Mouse (Mus musculus) myocyte (in vitro differentiated cells): ENCODE measurements around the gene Gnat1. TPM values are rescaled to one million over a fixed set of nuclear protein-coding genes. Genes with fewer than 3 reads are reported as not detected.

ENCODE experiments used
- H3K27me3 ChIP-seq: one replicate; pipeline ENCODE4 v1.6.1; 2011; ENCODE audit not compliant: control insufficient read depth, insufficient read depth, insufficient read length
- H3K36me3 ChIP-seq: one replicate; pipeline ENCODE4 v1.6.1; 2011; ENCODE audit not compliant: control insufficient read depth, insufficient read depth
- H3K4me2 ChIP-seq: one replicate; pipeline ENCODE4 v1.6.1; 2011; ENCODE audit warnings: low read depth, control low read depth
- H3K4me3 ChIP-seq: one replicate; pipeline ENCODE4 v1.5.1; 2011; ENCODE audit warnings: mild to moderate bottlenecking, control low read depth, moderate library complexity
- H3K79me2 ChIP-seq: one replicate; pipeline ENCODE4 v1.6.1; 2011; ENCODE audit not compliant: control insufficient read depth, insufficient read depth
- H3ac ChIP-seq: one replicate; pipeline ENCODE4 v1.6.1; 2011; ENCODE audit not compliant: control insufficient read depth, insufficient read length
- CEBPB ChIP-seq: IDR thresholded peaks from 2 replicates; pipeline ENCODE4 v1.6.1; 2011; ENCODE audit warnings: mild to moderate bottlenecking, moderate library complexity; ENCODE audit not compliant: poor library complexity, insufficient read depth, severe bottlenecking
- E2F4 ChIP-seq: IDR thresholded peaks from one replicate; pipeline ENCODE4 v1.6.1; 2011; ENCODE audit warnings: mild to moderate bottlenecking, control low read depth, moderate library complexity; ENCODE audit not compliant: insufficient read depth
- MAX ChIP-seq: IDR thresholded peaks from one replicate; pipeline ENCODE4 v1.6.1; 2011; ENCODE audit warnings: low read depth, mild to moderate bottlenecking, control low read depth
- MYOD1 ChIP-seq, 3 experiments: IDR thresholded peaks; one replicate each; pipeline ENCODE4 v1.6.1; 2011; ENCODE audit warnings: control low read depth in 2 of 3, low read depth in 2 of 3, mild to moderate bottlenecking in 2 of 3, moderate library complexity in 1 of 3; ENCODE audit not compliant: insufficient read length in 2 of 3, control insufficient read depth in 1 of 3
- MYOG ChIP-seq, 3 experiments: IDR thresholded peaks; one replicate each; pipeline ENCODE4 v1.6.1; 2011; ENCODE audit warnings: control low read depth in 2 of 3, low read depth in 2 of 3, mild to moderate bottlenecking in 2 of 3; ENCODE audit not compliant: insufficient read length in 2 of 3, control insufficient read depth in 1 of 3, insufficient read depth in 1 of 3
- POLR2A ChIP-seq: IDR thresholded peaks from one replicate; pipeline ENCODE4 v1.6.1; 2011; ENCODE audit warnings: low read depth, mild to moderate bottlenecking, control low read depth, moderate library complexity; ENCODE audit not compliant: insufficient read length
- POLR2AphosphoS2 ChIP-seq: IDR thresholded peaks from one replicate; pipeline ENCODE4 v1.6.1; 2011; ENCODE audit warnings: low read depth, control low read depth; ENCODE audit not compliant: insufficient read length
- REST ChIP-seq: IDR thresholded peaks from one replicate; pipeline ENCODE4 v1.6.1; 2011; ENCODE audit warnings: mild to moderate bottlenecking, control low read depth, moderate library complexity; ENCODE audit not compliant: insufficient read depth, insufficient read length
- SRF ChIP-seq: IDR thresholded peaks from one replicate; pipeline ENCODE4 v1.6.1; 2011; ENCODE audit warnings: low read depth; ENCODE audit not compliant: control insufficient read depth, insufficient read length
- TCF12 ChIP-seq: IDR thresholded peaks from one replicate; pipeline ENCODE4 v1.6.1; 2011; ENCODE audit warnings: mild to moderate bottlenecking, control low read depth; ENCODE audit not compliant: poor library complexity, insufficient read depth, severe bottlenecking
- TCF3 ChIP-seq: IDR thresholded peaks from one replicate; pipeline ENCODE4 v1.6.1; 2011; ENCODE audit warnings: low read depth, control low read depth; ENCODE audit not compliant: insufficient read length
- USF1 ChIP-seq: IDR thresholded peaks from one replicate; pipeline ENCODE4 v1.6.1; 2011; ENCODE audit warnings: low read depth, mild to moderate bottlenecking, control low read depth, moderate library complexity
- polyA plus RNA-seq: library from polyadenylated mRNA; unstranded; fragments of >200 nt; fragmentation: generic; extraction: Trizol; gene quantifications from one replicate; pipeline ENCODE4 v1.2.1, GENCODE M21; 2012; ENCODE audit warnings: missing spikeins

Gene Gnat1
- polyA plus RNA-seq, 1 experiment, result not detected

DNA sequence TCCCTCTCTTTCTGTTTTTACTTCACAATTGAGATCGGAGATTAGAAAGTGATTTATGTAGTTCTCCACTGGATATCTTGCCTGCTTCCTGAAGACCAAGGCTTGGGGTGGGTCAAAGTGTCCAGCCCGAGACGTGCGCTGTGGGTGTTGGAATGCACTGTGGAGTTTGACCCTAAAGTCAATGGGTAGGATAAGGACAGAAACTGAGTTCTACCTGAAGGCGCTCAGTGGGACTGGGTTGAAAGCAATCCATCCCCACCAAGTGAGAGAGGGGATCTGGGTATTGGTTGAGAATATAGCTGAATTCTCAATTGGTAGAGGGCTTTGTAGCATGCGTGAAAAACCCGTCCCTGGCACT, 34.4 kb downstream of the Gnat1 start:
- peak overlapping the region; percentile 96 for H3K4me2 ChIP-seq
- H3K27me3 ChIP-seq, result no peaks in the 10 kb centered on the region
- H3K36me3 ChIP-seq, result no peaks in the 10 kb centered on the region
- peak overlapping the region; percentile 26 for H3K4me3 ChIP-seq
- TF ChIP-seq POLR2A (no peak), POLR2AphosphoS2 (no peak), E2F4 (no peak), CEBPB (no peak), MYOD1 (IDR thresholded peaks at IDR 0.05; ENCODE audit: control insufficient read depth in 1 of 3, insufficient read length in 2 of 3, low read depth in 2 of 3) (no peak), SRF (no peak), REST (no peak)
- H3ac ChIP-seq, result no peak overlapping the region
- no peaks in the 10 kb centered on the region for H3K79me2 ChIP-seq

DNA sequence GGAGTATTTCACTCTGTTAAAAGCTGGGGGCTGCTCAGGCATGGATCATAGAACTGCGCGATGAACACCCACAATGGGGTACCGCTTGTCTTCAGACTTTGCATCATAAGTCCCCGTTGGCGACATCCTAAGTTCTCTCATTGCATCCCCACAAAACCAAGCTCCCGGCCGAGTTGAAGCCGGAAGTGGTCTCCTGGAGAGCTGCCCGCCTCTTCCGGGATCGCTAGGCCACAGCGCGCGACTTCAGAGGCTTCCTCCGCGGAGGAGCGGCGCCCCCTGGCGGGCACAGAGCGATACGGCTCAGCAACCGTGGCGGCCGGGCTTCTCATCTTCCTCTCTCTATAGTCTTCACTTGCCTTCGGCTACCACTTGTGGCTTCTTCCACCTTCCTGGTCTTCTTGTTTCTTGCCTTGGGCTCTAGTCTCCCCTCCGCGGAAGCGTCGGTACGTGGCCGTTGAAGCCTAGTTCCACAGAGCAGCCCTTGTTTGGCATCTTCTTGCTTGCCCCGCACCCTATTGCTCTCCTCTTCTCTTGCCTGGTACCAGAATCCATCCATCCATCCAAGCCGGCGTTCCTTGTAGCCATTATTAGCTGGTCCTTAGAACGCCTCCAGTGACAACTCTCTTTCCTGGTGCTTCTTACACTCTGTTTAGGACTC, 34.9 kb downstream of the Gnat1 start:
- TF ChIP-seq SRF (no peak), E2F4 (peak; percentile 52), MAX (no peak), MYOG (IDR thresholded peaks at IDR 0.05; ENCODE audit: control insufficient read depth in 1 of 3, insufficient read depth in 1 of 3, insufficient read length in 2 of 3, low read depth in 2 of 3) (no peak), POLR2AphosphoS2 (peak; percentile 53), TCF12 (no peak), TCF3 (no peak), POLR2A (peak; percentile 23), MYOD1 (IDR thresholded peaks at IDR 0.05; ENCODE audit: control insufficient read depth in 1 of 3, insufficient read length in 2 of 3, low read depth in 2 of 3) (no peak)
- Histone ChIP-seq H3K4me2 (peak overlapping the region; percentile 96), H3K79me2 (no peaks in the 10 kb centered on the region), H3ac (no peak overlapping the region), H3K36me3 (no peaks in the 10 kb centered on the region), H3K4me3 (peak overlapping the region; percentile 26), H3K27me3 (no peaks in the 10 kb centered on the region)

DNA sequence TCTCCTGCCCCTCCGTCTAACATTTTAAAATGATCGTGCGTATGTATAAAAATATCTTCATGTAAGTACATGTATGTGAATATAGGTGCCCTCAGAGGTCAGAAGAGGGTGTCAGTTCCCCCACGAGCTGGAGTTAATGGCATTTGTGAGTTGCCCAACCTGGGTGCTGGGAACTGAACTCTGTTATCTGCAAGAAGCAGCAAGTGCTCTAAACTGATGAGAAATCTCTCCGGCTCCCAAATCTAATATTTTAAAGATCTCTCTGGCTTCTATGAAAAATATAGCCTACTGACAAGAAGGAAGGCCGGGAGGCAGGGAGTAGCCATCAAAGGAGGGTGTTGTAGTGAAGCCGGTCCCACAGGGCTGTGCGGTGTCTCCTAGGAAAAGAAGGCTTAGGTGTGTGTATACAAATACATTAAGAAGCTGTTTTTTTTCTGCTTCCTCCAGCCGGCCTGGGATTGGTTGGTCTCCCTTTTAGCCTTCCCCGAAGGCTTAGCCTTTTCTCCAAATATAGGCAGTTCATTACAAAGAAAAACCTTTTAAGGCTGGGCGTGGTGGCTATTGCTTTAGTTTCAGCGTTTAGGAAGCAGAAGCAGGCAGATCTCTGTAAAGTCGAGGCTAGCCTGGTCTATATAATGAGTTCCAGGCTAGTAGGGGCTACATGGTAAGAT, 35.8 kb downstream of the Gnat1 start:
- Histone ChIP-seq H3K79me2 (no peaks in the 10 kb centered on the region), H3K4me2 (peak overlapping the region; percentile 96), H3ac (no peak overlapping the region), H3K4me3 (peak overlapping the region; percentile 26), H3K27me3 (no peaks in the 10 kb centered on the region), H3K36me3 (no peaks in the 10 kb centered on the region)
- TF ChIP-seq POLR2A (no peak), E2F4 (no peak), TCF3 (no peak), MYOG (IDR thresholded peaks at IDR 0.05; ENCODE audit: control insufficient read depth in 1 of 3, insufficient read depth in 1 of 3, insufficient read length in 2 of 3, low read depth in 2 of 3) (no peak), MAX (no peak), REST (no peak), POLR2AphosphoS2 (no peak), USF1 (no peak), SRF (no peak), MYOD1 (IDR thresholded peaks at IDR 0.05; ENCODE audit: control insufficient read depth in 1 of 3, insufficient read length in 2 of 3, low read depth in 2 of 3) (no peak), CEBPB (no peak), TCF12 (no peak)

DNA sequence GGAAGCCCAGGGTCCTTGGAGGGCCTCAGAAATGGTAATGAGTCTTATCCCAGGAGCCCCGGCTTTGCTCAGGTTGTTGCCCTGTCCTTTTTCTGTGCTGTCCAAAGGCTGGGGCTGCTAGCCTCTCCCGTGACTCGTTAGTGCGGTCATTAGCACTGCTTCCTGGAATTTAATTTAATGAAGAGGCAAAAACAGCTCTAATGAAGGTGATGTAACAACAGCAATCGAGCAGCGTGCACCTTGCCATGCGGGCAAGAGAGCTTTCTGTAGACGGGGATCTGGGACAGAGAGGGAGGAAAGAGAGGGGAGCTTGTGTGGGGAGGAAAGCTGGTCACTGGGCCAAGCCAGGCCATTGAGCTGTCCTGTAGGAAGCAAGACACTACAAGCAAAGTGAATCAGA, 37.8 kb downstream of the Gnat1 start:
- Histone ChIP-seq H3K4me3 (no peak overlapping the region), H3K4me2 (no peak overlapping the region), H3K27me3 (no peaks in the 10 kb centered on the region), H3K36me3 (no peaks in the 10 kb centered on the region), H3ac (no peak overlapping the region), H3K79me2 (no peaks in the 10 kb centered on the region)
- TF ChIP-seq MYOD1 (IDR thresholded peaks at IDR 0.05; ENCODE audit: control insufficient read depth in 1 of 3, insufficient read length in 2 of 3, low read depth in 2 of 3) (no peak), CEBPB (no peak)

DNA sequence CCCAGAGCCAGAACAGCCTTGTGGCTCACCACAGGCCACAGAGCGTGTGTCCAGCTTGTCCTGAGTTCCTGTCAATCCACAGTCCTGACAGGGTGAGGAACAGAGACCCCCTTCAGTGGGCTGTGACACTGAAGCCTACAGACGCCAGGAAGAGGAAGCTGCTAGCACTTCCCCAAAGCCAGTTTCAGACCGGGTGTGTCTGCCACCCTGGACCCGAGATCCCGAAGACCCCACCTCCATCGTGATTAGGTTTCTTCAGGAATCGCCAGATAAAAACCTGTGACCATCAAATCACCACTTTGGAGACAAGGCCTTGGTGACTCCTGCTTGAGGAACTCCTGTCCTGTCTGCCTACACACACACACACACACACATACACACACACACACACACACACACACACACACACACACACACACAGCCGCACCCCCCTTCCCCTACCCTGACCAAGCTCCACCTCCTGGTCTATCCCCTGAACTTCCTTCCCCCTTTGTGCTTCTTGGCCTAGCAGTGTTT, 39.2 kb downstream of the Gnat1 start:
- TF ChIP-seq MYOG (IDR thresholded peaks at IDR 0.05; ENCODE audit: control insufficient read depth in 1 of 3, insufficient read depth in 1 of 3, insufficient read length in 2 of 3, low read depth in 2 of 3) (peak in 1 of 3 experiments; percentile 33), CEBPB (no peak)

More for the DNA sequence above, 39.2 kb downstream of the Gnat1 start:
- Histone ChIP-seq H3K36me3 (no peaks in the 10 kb centered on the region), H3K27me3 (no peaks in the 10 kb centered on the region), H3K4me2 (no peak overlapping the region), H3ac (no peak overlapping the region), H3K4me3 (no peak overlapping the region), H3K79me2 (no peaks in the 10 kb centered on the region)
